Mouse (Mus musculus): Measurements from ENCODE around the gene Inava. TPM values are rescaled to one million over a fixed set of nuclear protein-coding genes. Genes with fewer than 3 reads are reported as not detected.

Inava gene
- total RNA-seq, 2 experiments from 2014 or later, result 0.29 TPM; not detected in 1

GRCm38 (mm10) chr1:136167657-136168056, 66.4 kb downstream of the Inava start:
- no peak for DNase-seq (ENCODE audit: low spot score in 2 of 2)

- no peak for DNase-seq (ENCODE audit: low spot score in 2 of 2)
These were observed 68.6 kb downstream of the Inava start for GRCm38 (mm10) chr1:136165436-136165835.

Other genes starting within 250 kb of the Inava start
- gene Igfn1, start 227.9 kb downstream of the Inava start, total RNA-seq (2021), result under 1 TPM in 1 of 2 experiments, not detected in 1; 0.10 TPM
- gene Tmem9, start 226.1 kb downstream of the Inava start, total RNA-seq (2021), result 10 to 100 TPM; 29.8 to 32.0 TPM
- gene Ascl5, start 183.5 kb downstream of the Inava start, total RNA-seq (2021), result not detected
- under 1 TPM; 0.42 to 0.56 TPM for gene Cacna1s, start 181.5 kb downstream of the Inava start, total RNA-seq (2021)
- gene Kif21b, start 102.9 kb downstream of the Inava start, total RNA-seq (2021), result 1 to 10 TPM; 2.0 TPM
- gene Mroh3, start 21.4 kb downstream of the Inava start, total RNA-seq (2021), result not detected
- gene Gpr25, start 26.6 kb upstream of the Inava start, total RNA-seq (2021), result not detected
- gene Camsap2, start 111.8 kb upstream of the Inava start, total RNA-seq (2021), result 10 to 100 TPM; 42.3 to 42.6 TPM
- 10 to 100 TPM; 10.3 to 12.4 TPM for gene Ddx59, start 181.0 kb upstream of the Inava start, total RNA-seq (2021)
- gene Kif14, start 232.1 kb upstream of the Inava start, total RNA-seq (2021), result under 1 TPM; 0.23 to 0.48 TPM

Measured in adrenal gland, adult 18-20 months (tissue).